Mouse (Mus musculus): Measurements from ENCODE around the gene Shisa7. TPM values are rescaled to one million over a fixed set of nuclear protein-coding genes. Genes with fewer than 3 reads are reported as not detected.
"Not testable (repeated sequence)": the region's sequence is repeated elsewhere in the genome, so short reads cannot be mapped to it uniquely, and the experiment has no call there.

The Shisa7 gene
- polyA plus RNA-seq, 2 experiments = 0.01 TPM; not detected in 1

- H3K4me2 ChIP-seq (ENCODE audit: low read depth) = no peak overlapping the region
- no peak for DNase-seq (ENCODE audit: low read depth in 3 of 3, low spot score in 3 of 3)
- no peaks in the 10 kb centered on the region for H3K36me3 ChIP-seq (replicated peaks; ENCODE audit: control insufficient read depth, insufficient read depth, low read depth)
- no peak overlapping the region for H3K27ac ChIP-seq
- WGBS (ENCODE audit: insufficient replicate concordance) = 28% methylated on average over 4 of the region's 4 CpGs
- H3K9me3 ChIP-seq (ENCODE audit: control insufficient read depth, low read length) = no peaks in the 10 kb centered on the region
- no peak for TF ChIP-seq CTCF (IDR thresholded peaks at IDR 0.05; ENCODE audit: low read depth)
- no peak for TF ChIP-seq EP300 (IDR thresholded peaks at IDR 0.05; ENCODE audit: low read depth)
- ATAC-seq (ENCODE audit: insufficient read depth) = no peak
- no peak overlapping the region for H3K9ac ChIP-seq (replicated peaks)
- no peaks in the 10 kb centered on the region for H3K27me3 ChIP-seq (ENCODE audit: control insufficient read depth, insufficient read depth, low read length)
- H3K4me1 ChIP-seq (replicated peaks; ENCODE audit: control insufficient read depth in 2 of 2, insufficient read depth in 2 of 2, low read length in 1 of 2) = no peaks in the 10 kb centered on the region
- no peak overlapping the region for H3K4me3 ChIP-seq (ENCODE audit: insufficient read depth in 1 of 2, low read depth in 2 of 2, low read length in 2 of 2)
Measured at GRCm38 (mm10) chr7:4825365-4825764, 19.1 kb downstream of the Shisa7 start.

DNA sequence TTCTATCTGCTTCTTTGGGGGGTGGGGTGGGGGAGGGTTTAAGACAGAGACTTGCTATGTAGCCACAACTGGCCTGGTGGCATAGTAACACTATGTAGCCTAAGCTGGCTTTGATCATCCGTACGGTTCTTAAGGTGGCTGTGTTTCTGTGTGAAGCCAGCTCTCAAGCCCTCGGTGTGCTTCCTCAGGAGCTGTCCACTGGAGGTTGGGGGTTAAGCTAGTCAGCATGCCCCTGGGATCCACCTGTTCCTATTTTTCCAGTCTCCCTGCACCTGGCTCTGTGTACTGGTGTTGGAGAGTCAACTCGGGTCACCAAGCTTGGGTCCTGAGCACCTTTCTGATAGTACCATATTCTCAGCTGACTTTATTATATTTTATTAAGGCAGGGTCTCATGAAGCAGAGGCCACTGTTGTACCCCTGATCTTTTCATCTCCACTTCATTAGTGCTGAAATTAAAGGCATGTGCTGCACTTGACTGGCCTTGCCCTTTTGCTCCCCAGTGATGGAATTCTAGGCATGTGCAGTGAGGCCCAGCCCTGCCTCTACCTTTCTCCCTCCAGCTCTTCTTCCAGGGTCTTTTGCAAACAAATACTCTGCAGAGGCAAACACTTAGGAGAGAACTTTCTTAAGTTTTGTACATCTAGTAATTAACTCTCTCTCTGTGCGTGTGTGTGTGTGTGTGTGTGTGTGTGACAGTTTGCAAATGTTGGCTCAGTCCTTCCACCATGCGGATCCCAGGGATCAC lies 22.2 kb downstream of the Shisa7 start:
- no peak for TF ChIP-seq CTCF (IDR thresholded peaks at IDR 0.05; ENCODE audit: low read depth)
- no peaks in the 10 kb centered on the region for H3K36me3 ChIP-seq (replicated peaks; ENCODE audit: control insufficient read depth, insufficient read depth, low read depth)
- H3K4me3 ChIP-seq (ENCODE audit: insufficient read depth in 1 of 2, low read depth in 2 of 2, low read length in 2 of 2) = no peak overlapping the region
- no peaks in the 10 kb centered on the region for H3K4me1 ChIP-seq (replicated peaks; ENCODE audit: control insufficient read depth in 2 of 2, insufficient read depth in 2 of 2, low read length in 1 of 2)
- no peaks in the 10 kb centered on the region for H3K9me3 ChIP-seq (ENCODE audit: control insufficient read depth, low read length)
- WGBS (ENCODE audit: insufficient replicate concordance) = 66% methylated on average over 6 of the region's 6 CpGs
- no peak overlapping the region for H3K4me2 ChIP-seq (ENCODE audit: low read depth)
- no peak overlapping the region for H3K9ac ChIP-seq (replicated peaks)
- ATAC-seq (ENCODE audit: insufficient read depth) (no peak), DNase-seq (ENCODE audit: low read depth in 3 of 3, low spot score in 3 of 3) (no peak)
- H3K27ac ChIP-seq = no peak overlapping the region
- H3K27me3 ChIP-seq (ENCODE audit: control insufficient read depth, insufficient read depth, low read length) = no peaks in the 10 kb centered on the region

GRCm38 (mm10) chr7:4821690-4822089 lies 22.8 kb downstream of the Shisa7 start:
- Histone ChIP-seq H3K9me3 (ENCODE audit: control insufficient read depth, low read length) (no peaks in the 10 kb centered on the region), H3K9ac (replicated peaks) (no peak overlapping the region), H3K4me1 (replicated peaks; ENCODE audit: control insufficient read depth in 2 of 2, insufficient read depth in 2 of 2, low read length in 1 of 2) (no peaks in the 10 kb centered on the region), H3K4me3 (ENCODE audit: insufficient read depth in 1 of 2, low read depth in 2 of 2, low read length in 2 of 2) (no peak overlapping the region), H3K36me3 (replicated peaks; ENCODE audit: control insufficient read depth, insufficient read depth, low read depth) (no peaks in the 10 kb centered on the region), H3K27me3 (ENCODE audit: control insufficient read depth, insufficient read depth, low read length) (no peaks in the 10 kb centered on the region), H3K4me2 (ENCODE audit: low read depth) (no peak overlapping the region), H3K27ac (no peak overlapping the region)
- TF ChIP-seq CTCF (IDR thresholded peaks at IDR 0.05; ENCODE audit: low read depth) = no peak
- no peak for TF ChIP-seq EP300 (IDR thresholded peaks at IDR 0.05; ENCODE audit: low read depth)
- ATAC-seq (ENCODE audit: insufficient read depth) = no peak
- no peak for DNase-seq (ENCODE audit: low read depth in 3 of 3, low spot score in 3 of 3)
- WGBS (ENCODE audit: insufficient replicate concordance) = 63% methylated on average over 4 of the region's 4 CpGs

DNA sequence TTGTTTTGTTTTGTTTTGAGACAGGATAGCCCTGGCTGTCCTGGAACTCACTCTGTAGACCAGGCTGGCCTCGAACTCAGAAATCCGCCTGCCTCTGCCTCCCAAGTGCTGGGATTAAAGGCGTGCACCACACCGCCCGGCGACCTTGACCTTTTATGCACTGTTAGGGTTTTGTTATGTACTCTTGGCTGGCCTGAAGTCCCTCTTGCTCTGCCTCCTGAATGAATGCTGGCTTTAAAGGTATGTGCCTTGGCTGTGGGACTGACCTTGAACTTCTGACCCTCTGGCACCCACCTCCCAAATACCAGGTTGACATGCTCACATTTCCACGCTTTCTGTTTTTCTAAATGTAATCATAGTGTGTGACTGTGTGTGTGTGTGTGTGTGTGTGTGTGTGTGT lies 23.6 kb downstream of the Shisa7 start:
- not testable (repeated sequence) for H3K9ac ChIP-seq (replicated peaks); ATAC-seq (ENCODE audit: insufficient read depth); H3K9me3 ChIP-seq (ENCODE audit: control insufficient read depth, low read length); H3K4me2 ChIP-seq (ENCODE audit: low read depth); H3K4me3 ChIP-seq (ENCODE audit: insufficient read depth in 1 of 2, low read depth in 2 of 2, low read length in 2 of 2); H3K36me3 ChIP-seq (replicated peaks; ENCODE audit: control insufficient read depth, insufficient read depth, low read depth); H3K27ac ChIP-seq; DNase-seq (ENCODE audit: low read depth in 3 of 3, low spot score in 3 of 3); H3K27me3 ChIP-seq (ENCODE audit: control insufficient read depth, insufficient read depth, low read length); H3K4me1 ChIP-seq (replicated peaks; ENCODE audit: control insufficient read depth in 2 of 2, insufficient read depth in 2 of 2, low read length in 1 of 2)
- 75% methylated on average over 7 of the region's 7 CpGs for WGBS (ENCODE audit: insufficient replicate concordance)

DNA sequence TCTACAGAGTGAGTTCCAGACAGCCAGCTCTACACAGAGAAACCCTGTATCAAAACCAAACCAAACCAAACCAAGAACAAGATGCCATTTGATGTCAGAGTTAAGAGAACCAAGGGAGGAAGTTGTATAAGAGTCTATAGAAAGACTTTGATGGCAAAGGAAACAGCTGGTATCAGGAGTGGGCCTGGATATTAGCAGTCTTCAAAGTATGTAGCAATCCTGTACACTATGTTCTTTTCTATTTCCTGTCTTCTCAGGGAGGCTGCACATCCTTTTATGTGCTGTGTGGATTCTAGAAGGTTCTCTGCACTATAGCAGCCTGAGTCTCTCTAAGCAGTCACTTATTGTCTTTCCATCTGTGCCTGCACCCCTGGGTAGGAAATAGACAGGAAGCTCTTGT lies 27.9 kb downstream of the Shisa7 start:
- H3K36me3 ChIP-seq (replicated peaks; ENCODE audit: control insufficient read depth, insufficient read depth, low read depth) = no peaks in the 10 kb centered on the region
- ATAC-seq (ENCODE audit: insufficient read depth) (no peak), DNase-seq (ENCODE audit: low read depth in 3 of 3, low spot score in 3 of 3) (no peak)
- H3K9me3 ChIP-seq (ENCODE audit: control insufficient read depth, low read length) = no peaks in the 10 kb centered on the region
- H3K27ac ChIP-seq = no peak overlapping the region
- no peak overlapping the region for H3K4me3 ChIP-seq (ENCODE audit: insufficient read depth in 1 of 2, low read depth in 2 of 2, low read length in 2 of 2)
- H3K4me2 ChIP-seq (ENCODE audit: low read depth) = no peak overlapping the region
- TF ChIP-seq EP300 (IDR thresholded peaks at IDR 0.05; ENCODE audit: low read depth) (no peak), CTCF (IDR thresholded peaks at IDR 0.05; ENCODE audit: low read depth) (no peak)
- H3K4me1 ChIP-seq (replicated peaks; ENCODE audit: control insufficient read depth in 2 of 2, insufficient read depth in 2 of 2, low read length in 1 of 2) = peaks cover 6 to 7% of the 10 kb centered on the region in 2 experiments
- no peak overlapping the region; the same call in 1 of the 2 replicates for H3K9ac ChIP-seq (replicated peaks)
- H3K27me3 ChIP-seq (ENCODE audit: control insufficient read depth, insufficient read depth, low read length) = no peaks in the 10 kb centered on the region
